Comparison of ENCODE assay signal across 17 mouse cellular contexts in genomic region chr11:50670363-50670725, GRCm38 (mm10).
DNase-seq lines count a peak whose midpoint lies in the region; ATAC-seq and TF ChIP-seq lines count a peak whose summit lies in the region.
"Had no signal": no experiment of that assay in that cellular context is flagged by ENCODE, and none has a peak within 500 bp of the region (broad histone marks: within the 10 kb centered on the region; RNA-seq: fewer than 3 reads in every experiment).

No protein-coding gene starts in this region.

- peak; percentile 34 for DNase-seq in forebrain, embryonic 11.5 days (ENCODE audit: low spot score)
- DNase-seq in heart, postnatal 0 days (ENCODE audit: low spot score), result no peak
- no peak for DNase-seq in heart, postnatal 36 days
- DNase-seq in lung, postnatal 10 days, result peak; percentile 47
- no peak for DNase-seq in lung, postnatal 25 days (ENCODE audit: low spot score)
- DNase-seq: adrenal gland, postnatal 36 days; embryo, embryonic 11 days; forebrain, postnatal 0 days; kidney, adult 8-10 months; thymus, postnatal 14 days had no signal

- WGBS in forebrain, embryonic 11.5 days, result 75% methylated on average over 5 of the region's 5 CpGs
- 55% methylated on average over 5 of the region's 5 CpGs for WGBS in forebrain, embryonic 15.5 days
- 74% methylated on average over 5 of the region's 5 CpGs for WGBS in heart, postnatal 0 days

- H3K27me3 ChIP-seq in forebrain, embryonic 11.5 days (ENCODE audit: control insufficient read depth, insufficient read depth, low read length), result no peaks in the 10 kb centered on the region
- H3K27me3 ChIP-seq in forebrain, embryonic 15.5 days, result no peaks in the 10 kb centered on the region
- no peaks in the 10 kb centered on the region for H3K27me3 ChIP-seq in heart, postnatal 0 days (ENCODE audit: control insufficient read depth, insufficient read depth, low read length)
- H3K27me3 ChIP-seq: hindbrain, embryonic 13.5 days; stomach, embryonic 15.5 days had no signal

- TF ChIP-seq EP300 in heart, postnatal 0 days (IDR thresholded peaks at IDR 0.05; ENCODE audit: low read depth), result no peak

- ATAC-seq in forebrain, embryonic 11.5 days (replicated peaks; ENCODE audit: low FRiP score), result no peak
- no peak for ATAC-seq in forebrain, embryonic 15.5 days (replicated peaks)
- no peak for ATAC-seq in heart, postnatal 0 days (ENCODE audit: insufficient read depth, low read depth)
- ATAC-seq in erythroblast, adult 5-6 weeks (replicated peaks; ENCODE audit: low FRiP score, poor library complexity, severe bottlenecking), result no peak
- ATAC-seq: CD4-positive, CD25-positive, alpha-beta regulatory T cell, adult 4 months; inflammation-experienced regulatory T-cells, adult 6 months had no signal

- H3K27ac ChIP-seq in forebrain, embryonic 11.5 days (ENCODE audit: low read depth, low read length), result no peak overlapping the region
- H3K27ac ChIP-seq in forebrain, embryonic 15.5 days (replicated peaks), result no peak overlapping the region
- H3K27ac ChIP-seq in heart, postnatal 0 days (ENCODE audit: low read depth), result peak overlapping the region; percentile 79
- H3K27ac ChIP-seq: stomach, embryonic 15.5 days had no signal

- no peaks in the 10 kb centered on the region for H3K4me1 ChIP-seq in forebrain, embryonic 11.5 days (replicated peaks; ENCODE audit: control insufficient read depth, insufficient read depth, low read length)
- peaks cover 6% of the 10 kb centered on the region; the same call in 1 of the 2 replicates for H3K4me1 ChIP-seq in forebrain, embryonic 15.5 days
- peaks cover 57% of the 10 kb centered on the region for H3K4me1 ChIP-seq in heart, postnatal 0 days (ENCODE audit: control insufficient read depth, insufficient read depth)

- intact Hi-C loops in heart, postnatal 36 days (cut with DNase I), result loop anchor here (2.0 to 10.0 kb wide), 4 partner anchors 38 to 226 kb away; no protein-coding TSS in a partner anchor

- H3K4me2 ChIP-seq in forebrain, embryonic 11.5 days (ENCODE audit: low read depth, low read length, severe bottlenecking), result no peak overlapping the region
- H3K4me2 ChIP-seq in forebrain, embryonic 15.5 days (replicated peaks), result no peak overlapping the region
- no peak overlapping the region for H3K4me2 ChIP-seq in heart, postnatal 0 days (ENCODE audit: low read depth, low read length)
- H3K4me2 ChIP-seq: hindbrain, embryonic 13.5 days; liver, embryonic 11.5 days; stomach, embryonic 15.5 days had no signal

- H3K4me3 ChIP-seq in forebrain, embryonic 11.5 days (ENCODE audit: low read depth, low read length), result no peak overlapping the region
- no peak overlapping the region for H3K4me3 ChIP-seq in forebrain, embryonic 15.5 days
- H3K4me3 ChIP-seq in heart, postnatal 0 days (ENCODE audit: low read depth, low read length), result no peak overlapping the region
- H3K4me3 ChIP-seq: hindbrain, embryonic 13.5 days; stomach, embryonic 15.5 days had no signal

- no peaks in the 10 kb centered on the region for H3K9me3 ChIP-seq in forebrain, embryonic 11.5 days (ENCODE audit: control insufficient read depth, low read length)
- no peaks in the 10 kb centered on the region for H3K9me3 ChIP-seq in forebrain, embryonic 15.5 days
- no peaks in the 10 kb centered on the region for H3K9me3 ChIP-seq in heart, postnatal 0 days (replicated peaks; ENCODE audit: control insufficient read depth, low read length)
- H3K9me3 ChIP-seq: hindbrain, embryonic 13.5 days; stomach, embryonic 15.5 days had no signal

- no peak overlapping the region for H3K9ac ChIP-seq in forebrain, embryonic 11.5 days (ENCODE audit: low read length)
- no peak overlapping the region for H3K9ac ChIP-seq in forebrain, embryonic 15.5 days (replicated peaks)
- H3K9ac ChIP-seq in heart, postnatal 0 days (replicated peaks; ENCODE audit: low read depth, low read length), result no peak overlapping the region
- H3K9ac ChIP-seq: forebrain, postnatal 0 days; hindbrain, embryonic 13.5 days; stomach, embryonic 15.5 days had no signal

- TF ChIP-seq CTCF in heart, postnatal 0 days (IDR thresholded peaks at IDR 0.05; ENCODE audit: low read depth), result no peak

- H3K36me3 ChIP-seq in forebrain, embryonic 11.5 days (ENCODE audit: control insufficient read depth, insufficient read depth, low read length), result no peaks in the 10 kb centered on the region
- no peaks in the 10 kb centered on the region for H3K36me3 ChIP-seq in forebrain, embryonic 15.5 days
- no peaks in the 10 kb centered on the region for H3K36me3 ChIP-seq in heart, postnatal 0 days (replicated peaks; ENCODE audit: control insufficient read depth, insufficient read depth, low read length)
- H3K36me3 ChIP-seq: hindbrain, embryonic 13.5 days; stomach, embryonic 15.5 days had no signal

Comparison
In these comparisons a context has a peak if more than half of its experiments do, and no peak if none do; other contexts are left out.
1. DNase-seq: peak in forebrain, embryonic 11.5 days (single experiment) and lung, postnatal 10 days (single experiment); none in heart, postnatal 0 days (single experiment), heart, postnatal 36 days (0 of 2) and lung, postnatal 25 days (single experiment).